ENCODE assay signal across 8 mouse cellular contexts in genomic region chr2:116070614-116071425, GRCm38 (mm10). TPM values are rescaled to one million over a fixed set of nuclear protein-coding genes. Genes with fewer than 3 reads are reported as not detected.
DNase-seq lines count a peak whose midpoint lies in the region; ATAC-seq and TF ChIP-seq lines count a peak whose summit lies in the region.

No protein-coding gene starts in this region.

- peak overlapping the region; percentile 43; the same call in 1 of the 2 replicates for H3K4me3 ChIP-seq in heart, adult 2 months
- H3K4me3 ChIP-seq in hindbrain, embryonic 11.5 days (ENCODE audit: low read depth, low read length) = peak overlapping the region; percentile 90
- peak overlapping the region; percentile 71 for H3K4me3 ChIP-seq in midbrain, embryonic 13.5 days (replicated peaks)

- ATAC-seq in hindbrain, embryonic 11.5 days (ENCODE audit: low FRiP score) = no peak
- ATAC-seq in midbrain, embryonic 13.5 days = no peak
- ATAC-seq in CD4-positive, CD25-positive, alpha-beta regulatory T cell, adult 4 months = no peak

- H3K4me2 ChIP-seq in hindbrain, embryonic 11.5 days (replicated peaks; ENCODE audit: low read depth, low read length) = peak overlapping the region; percentile 66
- H3K4me2 ChIP-seq in midbrain, embryonic 13.5 days (replicated peaks) = peak overlapping the region; percentile 71

- no peaks in the 10 kb centered on the region for H3K36me3 ChIP-seq in heart, adult 2 months (ENCODE audit: control insufficient read depth, insufficient read depth, low read length)
- no peaks in the 10 kb centered on the region for H3K36me3 ChIP-seq in hindbrain, embryonic 11.5 days (ENCODE audit: control insufficient read depth, insufficient read depth, low read length)
- no peaks in the 10 kb centered on the region for H3K36me3 ChIP-seq in midbrain, embryonic 13.5 days

- no peak for TF ChIP-seq EP300 in heart, adult 2 months (IDR thresholded peaks at IDR 0.05; ENCODE audit: insufficient read depth, low read depth, low read length)

- H3K79me2 ChIP-seq in heart, adult 2 months (replicated peaks; ENCODE audit: control insufficient read depth, insufficient read depth, low read length) = no peaks in the 10 kb centered on the region

- no peak for TF ChIP-seq CTCF in heart, adult 2 months (IDR thresholded peaks at IDR 0.05)
- no peak for TF ChIP-seq CTCF in brain, embryonic 14.5 days (IDR thresholded peaks at IDR 0.05; ENCODE audit: borderline replicate concordance, extremely low read depth, insufficient read depth, insufficient read length)

- H3K9ac ChIP-seq in heart, adult 2 months (ENCODE audit: low read depth, low read length) = no peak overlapping the region
- peak overlapping the region; percentile 88 for H3K9ac ChIP-seq in hindbrain, embryonic 11.5 days (ENCODE audit: low read depth, low read length)
- peak overlapping the region; percentile 95 for H3K9ac ChIP-seq in midbrain, embryonic 13.5 days (replicated peaks)

- 57% methylated on average over 10 of the region's 10 CpGs for WGBS in heart, adult 2 months
- WGBS in hindbrain, embryonic 11.5 days = 7% methylated on average over 10 of the region's 10 CpGs
- WGBS in midbrain, embryonic 13.5 days = 6% methylated on average over 10 of the region's 10 CpGs

- intact Hi-C loops in heart, adult 2 months (cut with DNase I) = loop anchor here (1.0 to 10.0 kb wide), 4 partner anchors 216 to 1216 kb away; partner anchors contain the start of gene BC052040

- H3K4me1 ChIP-seq in heart, adult 2 months (ENCODE audit: control insufficient read depth, insufficient read depth, low read length) = peaks cover 1% of the 10 kb centered on the region; the same call in 1 of the 2 replicates
- peaks cover 3% of the 10 kb centered on the region for H3K4me1 ChIP-seq in hindbrain, embryonic 11.5 days (replicated peaks; ENCODE audit: control insufficient read depth, insufficient read depth, low read length)
- H3K4me1 ChIP-seq in midbrain, embryonic 13.5 days (replicated peaks) = peaks cover 46% of the 10 kb centered on the region

- no peaks in the 10 kb centered on the region for H3K9me3 ChIP-seq in hindbrain, embryonic 11.5 days (ENCODE audit: control insufficient read depth, low read length)
- H3K9me3 ChIP-seq in midbrain, embryonic 13.5 days = no peaks in the 10 kb centered on the region

- no peak for DNase-seq in heart, adult 2 months
- no peak for DNase-seq in heart, adult 9 months (ENCODE audit: low spot score in 2 of 2)
- DNase-seq in brain, embryonic 14.5 days (ENCODE audit: low read depth) = peak; percentile 53
- peak; percentile 37 for DNase-seq in hindbrain, embryonic 11.5 days (ENCODE audit: low spot score)
- DNase-seq in right cerebral cortex, postnatal 14 days = no peak
- DNase-seq in layer of hippocampus, adult 11-12 months (ENCODE audit: low spot score) = no peak

- H3K27ac ChIP-seq in heart, adult 2 months = no peak overlapping the region; the same call in 1 of the 2 replicates
- H3K27ac ChIP-seq in hindbrain, embryonic 11.5 days (ENCODE audit: low read depth, low read length) = peak overlapping the region; percentile 74
- H3K27ac ChIP-seq in midbrain, embryonic 13.5 days = peak overlapping the region; percentile 80

- H3K27me3 ChIP-seq in heart, adult 2 months (ENCODE audit: control insufficient read depth, insufficient read depth, low read length) = no peaks in the 10 kb centered on the region
- no peaks in the 10 kb centered on the region for H3K27me3 ChIP-seq in hindbrain, embryonic 11.5 days (ENCODE audit: control insufficient read depth, insufficient read depth, low read length)
- peaks cover 53% of the 10 kb centered on the region for H3K27me3 ChIP-seq in midbrain, embryonic 13.5 days

- no peak for TF ChIP-seq POLR2A in heart, adult 2 months (IDR thresholded peaks at IDR 0.05; ENCODE audit: insufficient read depth, low read depth, low read length)
- no peak for TF ChIP-seq POLR2A in brain, embryonic 14.5 days (IDR thresholded peaks at IDR 0.05; ENCODE audit: borderline replicate concordance, extremely low read depth, insufficient read depth, insufficient read length, poor library complexity, severe bottlenecking)

RNA-seq across cellular contexts. Expression of gene Meis2, which starts 5.2 kb away (rescaled TPM):
- total RNA-seq in heart, adult 2 months (2021) = 10 to 100 TPM; 24.9 to 30.4 TPM
- 16.9 and 22.4 TPM in 2 replicates for polyA plus RNA-seq in heart, adult 2 months (2012; rRNA removed)
- 134 and 209 TPM in 2 replicates for polyA plus RNA-seq in brain, embryonic 14.5 days (2012; rRNA removed)
- 121 and 142 TPM in 2 replicates for polyA plus RNA-seq in hindbrain, embryonic 11.5 days (2014; fragmentation: Nextera tagmentation; extraction: Ambion mirVana)
- polyA plus RNA-seq in midbrain, embryonic 13.5 days (2015; fragmentation: Nextera tagmentation; extraction: Ambion mirVana) = 69.4 and 79.0 TPM in 2 replicates
- polyA plus RNA-seq in CD4-positive, CD25-positive, alpha-beta regulatory T cell, adult 4 months (2017; shearing (Covaris generic)) = not detected

Comparison
In these comparisons a context has a peak if more than half of its experiments do, and no peak if none do; other contexts are left out.
1. DNase-seq: peak in brain, embryonic 14.5 days (single experiment) and hindbrain, embryonic 11.5 days (single experiment); none in heart, adult 2 months (0 of 2), heart, adult 9 months (0 of 2), right cerebral cortex, postnatal 14 days (single experiment) and layer of hippocampus, adult 11-12 months (single experiment).
2. RNA of gene Meis2, which starts 5.2 kb away (polyA plus RNA-seq): 134 to 209 TPM in brain, embryonic 14.5 days, 121 to 142 TPM in hindbrain, embryonic 11.5 days, 69.4 to 79.0 TPM in midbrain, embryonic 13.5 days and 16.9 to 22.4 TPM in heart, adult 2 months; not detected in CD4-positive, CD25-positive, alpha-beta regulatory T cell, adult 4 months; every median in the first group is over 10 times any median in the second.
3. Peak in every context shown above with its lines, with median percentiles within 50 percentile points of each other: H3K4me3 ChIP-seq.